Mouse (Mus musculus): Measurements from ENCODE around the gene Emx2.

The Emx2 gene

DNA sequence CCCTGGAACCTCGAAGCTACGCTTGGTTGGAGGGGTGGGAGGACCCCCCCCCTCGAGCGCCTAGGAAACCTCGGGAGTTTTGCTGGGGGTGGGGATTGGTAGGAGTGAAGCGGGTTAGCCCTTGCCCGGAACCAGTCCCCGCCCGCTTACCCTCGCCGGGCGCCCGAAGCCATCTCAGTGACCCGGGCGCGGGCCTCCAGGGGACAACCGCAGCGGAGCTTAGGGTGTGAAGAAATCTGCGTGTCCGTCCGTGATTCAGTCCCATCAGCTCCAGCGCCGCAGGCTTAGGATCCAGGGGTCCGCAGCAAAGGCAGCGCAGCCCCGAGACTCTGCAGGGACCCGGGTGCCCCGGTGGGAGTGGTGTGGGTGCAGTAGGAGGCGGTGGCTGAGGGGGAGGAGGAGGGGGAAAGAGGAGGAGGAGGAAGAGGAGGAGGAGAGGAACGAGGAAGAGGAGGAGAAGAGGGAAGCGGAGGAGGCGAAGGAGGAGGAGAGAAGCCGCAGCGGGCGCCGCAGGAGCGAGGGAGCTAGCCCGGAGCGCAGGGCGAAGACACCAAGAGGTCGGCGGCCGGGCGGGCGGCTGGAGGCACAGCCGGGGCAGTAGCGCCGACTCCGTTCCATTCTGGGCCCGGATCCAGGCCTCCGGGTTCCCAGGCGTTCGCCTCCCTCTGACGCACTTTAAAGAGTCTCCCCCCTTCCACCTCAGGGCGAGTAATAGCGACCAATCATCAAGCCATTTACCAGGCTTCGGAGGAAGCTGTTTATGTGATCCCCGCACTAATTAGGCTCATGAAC, at the start of gene Emx2:
TSS of gene Emx2 (plus strand) at position 422 of the 792 bp plus-strand sequence.
- DNase-seq: no peak

DNA sequence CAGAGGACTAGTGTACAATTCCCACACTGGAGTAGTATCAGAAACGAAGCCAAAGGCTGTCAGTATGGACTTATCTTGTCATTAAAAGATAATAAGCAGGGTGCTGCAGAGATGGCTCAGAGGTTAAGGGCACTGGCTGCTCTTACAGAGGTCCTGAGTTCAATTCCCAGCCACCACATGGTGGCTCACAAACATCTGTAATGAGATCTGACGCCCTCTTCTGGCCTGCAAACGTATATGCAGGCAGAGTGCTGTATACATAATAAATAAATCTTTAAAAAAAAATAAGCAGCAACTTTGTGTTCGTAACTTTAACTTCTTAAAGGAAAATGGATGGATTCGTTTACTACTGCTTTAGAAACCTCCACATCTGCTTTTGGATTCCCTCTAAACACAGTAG, 44.0 kb upstream of the Emx2 start:
- no peak for DNase-seq

DNA sequence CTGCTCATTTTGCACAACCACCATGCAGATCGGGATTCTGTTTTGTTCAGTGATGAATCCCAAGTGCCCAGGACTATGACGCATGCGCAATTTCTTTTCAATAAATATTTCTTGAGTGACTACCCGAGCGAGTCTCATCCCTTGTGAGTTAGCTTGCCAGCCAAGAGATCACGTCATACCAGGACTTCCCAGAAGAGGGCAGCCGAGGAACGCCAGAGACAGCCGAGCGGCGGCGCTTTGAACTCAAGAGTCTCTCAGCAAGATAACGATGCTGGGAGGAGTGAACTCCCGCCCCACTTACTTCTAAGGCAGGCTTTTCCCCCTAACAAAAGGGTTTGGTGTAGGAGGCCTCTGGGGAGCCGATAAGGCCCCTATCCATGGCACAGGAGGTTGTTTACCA, 40.1 kb upstream of the Emx2 start:
- DNase-seq: peak; percentile 65

DNA sequence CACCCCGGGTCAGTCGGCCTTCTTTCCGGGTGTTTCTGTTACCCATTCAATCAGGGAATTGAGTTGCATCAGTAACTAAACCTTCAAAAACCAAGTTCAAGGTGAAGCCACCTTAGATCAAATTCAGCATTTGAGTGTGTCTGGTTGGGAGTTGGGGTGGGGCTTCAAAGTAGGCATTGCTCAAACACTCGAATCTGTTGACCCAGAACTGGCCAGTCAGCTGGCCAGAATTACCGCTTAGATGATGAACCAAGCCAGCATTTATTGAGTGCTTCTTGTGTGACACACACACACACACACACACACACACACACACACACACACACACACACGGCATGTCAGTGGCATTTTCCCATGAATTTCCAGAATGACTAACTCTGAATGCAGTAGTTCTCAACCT, 39.5 kb upstream of the Emx2 start:
- DNase-seq: no peak

DNA sequence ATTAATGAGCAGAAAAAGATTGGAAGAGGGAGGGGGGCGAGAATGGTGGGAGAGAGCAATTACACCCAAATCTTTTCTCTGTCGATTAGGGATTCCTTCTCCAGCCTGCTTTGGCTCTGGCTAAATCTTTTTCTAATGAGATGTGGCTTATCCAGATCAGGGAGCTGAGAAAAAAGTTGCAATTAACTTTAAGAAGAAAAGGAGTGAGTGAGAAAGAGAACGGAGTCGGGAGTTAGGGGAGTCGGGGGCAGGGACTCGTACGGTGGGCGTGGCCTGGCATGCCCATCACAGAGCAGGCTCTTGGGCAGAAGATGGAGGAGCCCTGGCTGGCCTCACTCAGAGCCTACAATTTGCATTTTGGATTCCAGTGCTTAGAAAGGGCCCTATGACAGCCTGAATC, 35.8 kb upstream of the Emx2 start:
- DNase-seq: no peak

DNA sequence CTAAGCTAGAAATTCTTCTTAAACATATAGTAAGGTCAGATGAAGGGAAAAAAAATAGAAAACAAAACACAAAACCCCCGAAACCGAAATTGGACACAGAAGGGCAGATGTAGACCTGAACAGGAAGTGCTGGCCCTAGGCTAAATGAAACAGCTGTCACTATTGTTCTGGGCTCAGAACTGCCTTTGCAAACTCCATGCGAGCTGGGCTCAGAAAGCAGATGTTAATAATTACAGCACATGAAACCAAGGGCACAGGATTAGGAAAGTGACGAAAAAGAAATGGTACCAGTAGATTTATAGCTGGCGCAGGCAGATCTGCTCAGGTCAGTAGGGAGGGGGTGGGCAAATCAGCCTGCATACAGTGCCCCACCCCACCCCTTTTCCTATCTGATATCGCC, 34.5 kb upstream of the Emx2 start:
- DNase-seq: no peak

DNA sequence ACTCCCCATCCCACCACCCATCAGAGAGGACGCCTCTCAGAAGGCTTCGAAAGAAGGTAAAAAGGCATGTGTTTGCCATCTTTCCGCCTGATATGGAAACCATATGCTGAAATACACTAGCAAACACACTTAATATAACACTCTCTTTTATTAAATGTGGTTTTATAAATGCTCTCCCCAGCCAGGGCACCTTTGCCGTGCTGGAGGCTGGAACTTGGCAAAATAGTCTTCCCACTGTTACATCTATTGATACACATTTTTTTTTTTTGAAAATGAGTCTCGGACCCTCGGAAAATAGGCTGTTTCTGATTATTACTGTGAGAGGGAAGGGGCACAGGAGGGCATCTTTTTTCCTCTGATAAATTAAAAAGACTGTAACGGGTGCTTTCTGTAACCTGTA, 33.2 kb upstream of the Emx2 start:
- DNase-seq: no peak

DNA sequence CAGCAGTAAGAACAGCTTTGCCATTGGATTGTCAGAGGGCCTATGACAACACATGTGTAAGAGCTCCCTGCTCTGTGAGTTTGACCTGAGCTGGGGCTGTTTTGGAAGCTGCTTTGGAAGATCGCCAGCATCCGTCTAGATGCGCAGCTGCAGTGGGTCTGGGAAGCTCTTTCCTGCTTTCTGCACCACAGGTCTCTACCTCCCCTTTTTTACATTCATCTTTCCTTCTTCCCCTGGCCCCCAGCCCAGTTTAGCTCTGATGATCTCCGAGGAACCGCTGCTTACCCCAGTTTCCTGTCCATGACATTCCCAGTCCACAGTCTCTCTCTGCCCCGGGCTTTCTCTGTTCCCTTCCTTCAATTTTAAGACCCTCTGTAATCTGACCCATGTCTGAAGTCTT, 25.9 kb upstream of the Emx2 start:
- no peak for DNase-seq

DNA sequence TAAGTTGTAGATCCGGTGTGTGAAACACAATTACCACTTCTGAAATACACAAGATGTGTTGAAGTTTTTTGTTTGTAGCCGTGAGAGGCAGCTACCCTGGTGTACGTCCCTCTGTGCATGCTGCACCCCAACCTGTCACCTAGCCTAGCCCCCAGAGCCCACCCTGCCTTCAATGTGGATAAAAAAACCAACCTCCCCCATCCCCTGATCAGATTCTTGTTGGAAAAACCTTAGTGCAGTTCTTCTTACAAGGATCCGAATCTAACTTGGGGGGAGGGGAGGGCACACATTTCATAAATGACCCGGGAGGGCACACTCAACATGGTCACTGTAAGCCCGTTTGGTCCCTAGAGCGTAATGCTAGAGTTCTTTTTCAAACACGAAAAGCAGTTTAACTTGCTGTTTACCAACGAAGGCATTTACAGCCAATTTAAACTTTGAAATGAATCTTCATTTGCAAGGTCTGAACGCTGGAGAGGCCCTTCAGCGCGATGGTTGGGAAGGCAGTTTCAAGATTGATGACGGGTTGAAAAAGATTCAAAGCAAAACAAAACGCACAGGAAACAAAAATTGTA, 7.5 kb upstream of the Emx2 start:
- DNase-seq: no peak

DNA sequence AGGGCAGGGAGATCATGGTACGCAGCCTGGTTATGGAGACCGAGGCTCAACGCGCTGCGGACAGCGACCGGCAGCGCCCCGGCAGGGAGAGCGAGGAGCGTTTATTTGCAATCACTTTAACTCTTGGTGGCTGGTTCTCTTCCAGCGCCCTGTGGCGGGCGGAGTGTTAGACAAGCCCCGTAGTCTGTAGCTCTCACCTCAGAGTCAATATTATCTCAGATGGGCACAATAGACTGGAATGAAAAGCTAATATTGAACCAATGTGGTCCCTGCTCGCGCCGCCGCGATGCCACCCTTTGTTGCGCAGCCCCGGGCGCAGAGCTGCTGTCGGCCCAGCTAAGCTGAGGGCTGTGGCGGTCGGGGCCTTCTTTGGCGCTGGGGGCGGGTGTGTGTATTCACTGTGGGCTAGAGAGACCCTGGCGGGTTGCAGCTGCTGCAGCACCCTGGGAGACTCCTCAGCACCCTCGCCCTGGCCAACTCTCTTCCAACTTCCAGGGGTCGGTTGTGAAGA, 6.7 kb upstream of the Emx2 start:
- no peak for DNase-seq

DNA sequence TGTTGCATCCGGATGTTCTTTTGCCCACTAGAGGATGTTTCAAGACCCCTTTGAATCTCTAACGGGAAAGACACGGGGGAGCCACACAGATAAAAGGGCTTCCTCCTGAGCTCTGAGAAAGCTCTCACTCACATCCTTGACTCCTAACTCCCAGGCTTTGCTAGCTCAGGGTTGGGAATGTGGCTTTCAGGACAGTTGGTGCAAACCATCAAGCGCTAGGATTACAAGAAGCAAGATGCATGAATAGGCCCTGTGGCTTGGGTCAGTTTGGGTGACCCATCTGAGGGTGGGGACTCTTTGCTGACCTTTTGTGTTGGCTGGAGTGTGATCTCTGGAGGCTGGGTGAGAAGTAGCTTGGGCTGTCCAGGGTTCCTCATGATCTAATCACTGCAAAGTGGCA, 5.9 kb upstream of the Emx2 start:
- DNase-seq: no peak

DNA sequence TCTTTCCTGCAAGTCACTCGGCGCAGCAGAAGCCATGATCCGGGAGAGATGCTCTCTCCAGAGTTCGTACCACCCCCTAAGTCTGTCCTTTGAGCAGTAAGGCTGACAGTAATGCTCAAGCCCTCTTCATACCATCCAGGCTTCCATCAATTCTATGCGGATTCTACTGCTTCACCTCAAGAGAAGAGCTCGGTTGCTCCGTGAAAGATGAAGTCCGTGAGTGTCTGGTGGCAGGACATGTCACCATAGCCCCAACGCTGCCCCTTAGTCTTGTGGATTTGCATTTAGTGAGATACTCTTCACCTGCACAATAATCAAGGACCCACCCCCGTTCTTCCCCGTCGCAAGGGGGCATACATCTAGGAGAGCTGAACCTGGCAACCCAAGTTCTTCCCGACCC, 4.6 kb upstream of the Emx2 start:
- no peak for DNase-seq

DNA sequence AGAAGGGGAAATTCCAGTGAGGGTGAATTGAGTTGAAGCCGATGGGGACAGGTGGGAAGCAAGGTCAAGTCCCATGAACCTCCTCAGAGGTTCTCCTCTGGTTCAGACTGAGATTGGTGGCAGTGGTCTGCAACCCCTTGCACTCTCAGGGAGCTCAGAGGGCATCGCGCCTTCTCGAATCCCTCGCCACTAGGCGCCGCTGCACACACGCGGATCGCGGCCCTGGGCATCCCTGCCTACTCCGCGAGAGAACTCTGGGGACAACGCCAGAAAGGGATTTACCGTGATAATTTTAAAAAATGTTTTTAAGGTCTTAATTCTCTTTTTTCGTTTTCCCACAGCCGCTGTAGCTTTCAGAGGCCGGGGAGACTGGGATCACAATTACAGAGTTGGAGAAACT, 4.0 kb upstream of the Emx2 start:
- DNase-seq: peak; percentile 17

DNA sequence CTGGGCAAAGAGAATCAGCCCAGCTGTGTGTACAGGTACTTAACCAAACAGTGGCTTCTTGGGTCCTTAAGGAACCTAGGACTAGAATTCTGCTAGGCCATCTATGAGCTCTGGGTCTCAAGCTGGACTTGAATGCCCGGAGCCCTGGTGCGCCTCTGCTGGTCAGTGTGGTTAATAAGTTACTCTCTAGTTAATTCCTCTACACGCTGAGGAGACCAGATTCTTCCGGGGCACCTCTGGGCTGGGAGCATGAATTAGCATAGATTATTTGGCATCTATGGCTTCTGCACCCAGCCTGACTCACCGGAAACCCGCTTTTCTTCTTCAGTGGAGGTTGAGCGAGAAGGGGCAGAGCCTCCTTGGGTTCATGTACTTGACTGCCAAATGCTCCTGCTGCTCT, 2.5 kb upstream of the Emx2 start:
- no peak for DNase-seq

DNA sequence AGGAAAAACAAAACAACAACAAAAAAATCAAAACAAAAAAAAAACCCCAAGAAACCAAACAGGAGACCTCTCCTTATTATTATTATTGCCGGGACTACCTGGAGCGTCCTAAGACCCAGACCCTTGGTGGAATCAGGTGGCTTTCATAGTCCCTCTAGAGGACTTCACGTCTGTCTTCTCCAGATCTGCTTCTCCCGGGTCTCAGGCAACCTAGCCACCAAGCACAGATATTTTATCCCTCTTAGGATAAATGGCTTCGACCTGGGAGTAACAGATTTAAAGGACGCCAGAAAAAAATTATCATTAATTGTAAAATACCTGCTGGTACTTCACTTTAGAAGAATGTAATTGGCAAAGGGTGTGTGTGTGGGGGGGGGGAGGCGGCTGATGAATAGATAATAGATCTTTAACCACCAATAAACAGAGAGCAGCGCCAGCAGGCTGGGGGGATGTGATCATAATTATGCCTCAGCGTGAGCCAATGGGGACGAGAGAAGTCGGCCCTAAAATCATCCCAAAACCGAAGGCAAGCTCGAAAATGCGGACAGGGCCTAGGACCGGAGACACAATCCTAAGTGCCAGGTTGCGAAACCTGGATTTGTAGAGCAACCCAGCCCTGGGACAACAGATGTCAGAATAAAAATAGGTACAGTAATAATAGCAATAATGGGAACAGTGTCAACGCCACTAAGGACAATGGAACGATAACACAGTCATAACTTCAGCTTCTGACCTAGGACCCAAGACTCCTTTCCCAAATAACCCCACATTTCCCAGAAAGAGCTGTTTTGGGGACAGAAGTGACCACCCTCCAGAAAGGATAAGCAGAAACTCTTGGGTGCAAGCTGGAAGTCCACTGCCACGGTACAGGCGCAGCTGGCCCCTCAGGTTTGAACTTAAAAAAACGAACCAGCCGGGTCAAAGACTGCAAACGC, 894 bp upstream of the Emx2 start:
- DNase-seq: no peak

DNA sequence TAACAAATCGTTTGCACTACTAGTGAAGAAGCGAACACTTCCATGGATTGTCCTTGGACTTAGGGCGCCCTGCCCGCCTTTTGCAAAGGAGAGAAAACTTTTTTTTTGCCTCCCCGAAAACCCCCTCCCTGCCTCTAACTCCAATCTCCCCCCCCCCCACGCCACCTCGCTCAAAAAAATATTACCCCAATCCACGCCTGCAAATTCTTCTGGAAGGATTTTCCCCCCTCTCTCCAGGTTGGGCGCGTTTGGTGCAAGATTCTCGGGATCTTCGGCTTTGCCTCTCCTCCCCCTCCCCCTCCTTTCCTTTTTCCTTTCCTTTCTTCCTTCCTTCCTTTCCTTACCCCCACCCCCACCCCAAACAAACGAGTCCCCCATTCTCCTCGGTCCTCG, 567 bp downstream of the Emx2 start:
- no peak for DNase-seq

DNA sequence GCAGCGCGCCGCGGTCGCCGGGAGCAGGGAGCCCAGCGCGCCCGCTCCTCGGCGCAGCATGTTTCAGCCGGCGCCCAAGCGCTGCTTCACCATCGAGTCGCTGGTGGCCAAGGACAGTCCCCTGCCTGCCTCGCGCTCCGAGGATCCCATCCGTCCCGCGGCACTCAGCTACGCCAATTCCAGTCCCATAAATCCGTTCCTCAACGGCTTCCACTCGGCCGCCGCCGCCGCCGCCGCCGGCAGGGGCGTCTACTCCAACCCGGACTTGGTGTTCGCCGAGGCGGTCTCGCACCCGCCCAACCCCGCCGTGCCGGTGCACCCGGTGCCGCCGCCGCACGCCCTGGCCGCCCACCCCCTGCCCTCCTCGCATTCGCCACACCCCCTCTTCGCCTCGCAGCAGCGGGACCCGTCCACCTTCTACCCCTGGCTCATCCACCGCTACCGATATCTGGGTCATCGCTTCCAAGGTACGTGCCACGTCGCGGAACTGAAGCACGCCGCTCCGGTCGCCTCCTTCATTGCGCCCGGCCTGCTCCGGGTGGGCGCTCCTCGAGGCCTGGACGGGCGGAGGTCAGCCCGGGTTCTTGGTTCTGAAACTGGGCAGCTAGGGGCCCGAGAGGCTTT, 1.1 kb downstream of the Emx2 start:
- no peak for DNase-seq

DNA sequence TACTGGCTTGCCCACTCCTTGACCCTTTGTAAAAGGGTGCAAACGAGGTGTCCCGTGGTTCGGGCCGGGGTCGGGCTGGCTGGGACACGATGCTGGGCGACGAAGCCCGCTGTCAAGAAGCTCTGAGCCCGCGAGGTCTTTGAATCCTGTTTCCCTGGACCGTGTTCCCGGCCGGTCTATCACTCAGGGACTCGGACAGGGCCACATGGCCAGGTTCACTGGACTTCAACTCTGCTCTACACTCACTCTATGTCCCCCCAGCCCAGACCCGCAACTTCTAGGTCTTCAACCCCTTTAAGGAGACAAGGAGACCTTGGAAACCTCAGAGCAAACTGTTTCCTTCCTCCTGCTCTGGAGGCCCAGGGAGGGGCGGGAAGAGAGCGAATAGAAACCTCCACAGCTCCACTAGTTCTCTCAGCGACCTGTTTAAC, 1.7 kb downstream of the Emx2 start:
- no peak for DNase-seq

DNA sequence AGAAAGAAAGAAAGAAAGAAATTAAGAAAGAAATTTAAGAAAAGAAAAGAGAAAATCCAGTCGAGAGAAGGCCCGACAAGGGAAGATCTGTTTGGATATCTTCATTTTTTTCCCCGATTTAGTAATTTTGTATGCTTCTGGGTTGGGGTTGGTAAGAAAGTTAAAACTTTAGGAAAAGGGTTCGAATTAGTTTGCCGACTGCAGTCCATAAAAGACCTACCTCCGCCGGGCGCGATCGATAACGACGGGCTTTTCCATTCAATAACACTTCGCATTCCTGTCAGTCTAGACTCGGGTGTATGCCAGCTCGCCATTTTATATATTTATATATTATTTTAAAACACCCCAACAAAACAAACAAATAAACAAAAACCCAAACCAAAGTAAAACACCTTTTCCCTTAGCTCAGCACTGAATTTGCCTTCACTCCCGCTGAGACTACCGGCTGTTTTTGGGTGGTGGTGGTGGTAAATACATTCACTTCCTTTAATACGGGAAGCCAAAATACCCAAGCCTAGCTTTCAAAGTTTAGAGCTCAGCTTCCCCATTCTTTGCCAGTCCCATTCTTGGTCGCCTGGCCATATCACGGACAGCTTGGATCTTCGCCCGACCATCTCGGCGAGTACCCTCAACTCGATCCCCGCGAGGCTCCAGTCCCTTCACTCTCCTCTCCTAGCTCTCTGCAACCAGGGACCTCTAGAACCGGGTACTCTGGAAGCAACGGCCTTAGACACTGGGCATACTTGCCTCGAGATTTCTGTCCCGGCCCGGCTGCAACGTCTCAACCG, 2.4 kb downstream of the Emx2 start:
- DNase-seq: no peak

DNA sequence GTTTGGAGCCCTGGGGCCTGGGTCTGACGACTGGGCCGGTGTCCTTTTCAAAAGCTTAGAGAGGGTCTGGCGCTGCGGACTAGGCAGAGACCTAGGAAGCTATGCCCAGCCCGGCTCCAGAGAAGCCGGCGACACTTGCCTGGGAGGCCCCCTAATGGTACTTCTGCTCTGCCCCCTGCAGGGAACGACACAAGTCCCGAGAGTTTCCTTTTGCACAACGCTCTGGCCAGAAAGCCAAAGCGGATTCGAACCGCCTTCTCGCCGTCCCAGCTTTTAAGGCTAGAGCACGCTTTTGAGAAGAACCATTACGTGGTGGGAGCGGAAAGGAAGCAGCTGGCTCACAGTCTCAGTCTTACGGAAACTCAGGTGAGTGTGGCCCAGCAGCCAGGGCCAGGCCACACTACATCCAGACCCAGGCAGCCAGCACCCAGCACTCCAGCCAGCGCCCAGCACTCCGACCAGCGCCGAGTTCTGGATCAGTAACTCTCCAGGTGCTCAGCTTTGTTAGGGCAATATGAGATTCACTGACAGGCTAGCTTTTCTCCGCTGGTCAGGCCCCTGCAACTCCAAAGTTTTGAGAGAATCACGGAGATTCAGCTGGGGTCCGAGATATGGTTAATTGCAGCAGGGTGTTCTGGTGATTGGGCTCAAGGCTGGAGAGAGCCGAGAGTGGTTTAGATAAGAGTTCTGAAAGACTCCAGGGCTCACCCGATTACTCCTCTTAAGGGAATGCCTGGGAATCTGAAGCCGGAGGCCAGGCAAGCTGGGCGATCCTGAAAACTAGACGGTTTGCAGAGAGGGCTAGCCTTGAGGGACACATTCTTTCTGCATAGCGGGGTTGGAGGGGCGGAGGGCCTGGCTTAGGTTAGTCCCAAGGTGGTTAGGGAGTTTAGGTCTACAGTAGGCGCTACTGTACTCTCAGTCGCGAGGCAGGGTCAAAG, 3.6 kb downstream of the Emx2 start:
- no peak for DNase-seq

All from cerebellum, adult 9-11 months (tissue).